In genomic region chr1:89848356-89849039, GRCm38 (mm10) we compare ENCODE assay signal across 14 mouse cellular contexts.
DNase-seq lines count a peak whose midpoint lies in the region; ATAC-seq and TF ChIP-seq lines count a peak whose summit lies in the region.
"Had no signal": no experiment of that assay in that cellular context is flagged by ENCODE, and none has a peak within 500 bp of the region (broad histone marks: within the 10 kb centered on the region; RNA-seq: fewer than 3 reads in every experiment).

No protein-coding gene starts in this region.

- H3K4me2 ChIP-seq in forebrain, embryonic 11.5 days (ENCODE audit: low read depth, low read length, severe bottlenecking), result peak overlapping the region; percentile 24; the same call in 1 of the 2 replicates
- peak overlapping the region; percentile 7; the same call in 1 of the 2 replicates for H3K4me2 ChIP-seq in hindbrain, embryonic 16.5 days (ENCODE audit: low read length)
- H3K4me2 ChIP-seq in midbrain, embryonic 15.5 days, result no peak overlapping the region
- H3K4me2 ChIP-seq: embryonic facial prominence, embryonic 12.5 days had no signal

- ATAC-seq in forebrain, embryonic 11.5 days (replicated peaks; ENCODE audit: low FRiP score), result peak; percentile 76
- peak; percentile 55 for ATAC-seq in hindbrain, embryonic 16.5 days
- 0 out of 2 replicates have a peak, but pooled peaks have one; percentile 32 for ATAC-seq in midbrain, embryonic 15.5 days (replicated peaks)
- no peak for ATAC-seq in frontal cortex, adult (ENCODE audit: low TSS enrichment)
- ATAC-seq in erythroid progenitor cell, adult 5-6 weeks (replicated peaks; ENCODE audit: low FRiP score, poor library complexity, severe bottlenecking), result no peak

- TF ChIP-seq CTCF in left cerebral cortex, adult 2 months (IDR thresholded peaks at IDR 0.05), result no peak

- no peaks in the 10 kb centered on the region for H3K36me3 ChIP-seq in forebrain, embryonic 11.5 days (ENCODE audit: control insufficient read depth, insufficient read depth, low read length)
- no peaks in the 10 kb centered on the region for H3K36me3 ChIP-seq in hindbrain, embryonic 16.5 days (ENCODE audit: control insufficient read depth, insufficient read depth, low read length)
- H3K36me3 ChIP-seq in midbrain, embryonic 15.5 days (replicated peaks), result no peaks in the 10 kb centered on the region

- H3K4me3 ChIP-seq in forebrain, embryonic 11.5 days (ENCODE audit: low read depth, low read length), result no peak overlapping the region
- no peak overlapping the region for H3K4me3 ChIP-seq in hindbrain, embryonic 16.5 days (ENCODE audit: low read length)
- H3K4me3 ChIP-seq in midbrain, embryonic 15.5 days, result no peak overlapping the region
- H3K4me3 ChIP-seq in left cerebral cortex, adult 2 months, result no peak overlapping the region
- H3K4me3 ChIP-seq: embryonic facial prominence, embryonic 12.5 days; gastrocnemius, adult 2 months had no signal

- intact Hi-C loops in left cerebral cortex, adult 2 months (cut with DNase I), result loop anchor here (5.0 kb wide), 1 partner anchor 201 kb away; no protein-coding TSS in a partner anchor

- H3K9me3 ChIP-seq in forebrain, embryonic 11.5 days (ENCODE audit: control insufficient read depth, low read length), result no peaks in the 10 kb centered on the region
- no peaks in the 10 kb centered on the region for H3K9me3 ChIP-seq in hindbrain, embryonic 16.5 days (ENCODE audit: control insufficient read depth, low read length)
- H3K9me3 ChIP-seq in midbrain, embryonic 15.5 days, result no peaks in the 10 kb centered on the region
- H3K9me3 ChIP-seq: embryonic facial prominence, embryonic 12.5 days had no signal

- H3K27ac ChIP-seq in forebrain, embryonic 11.5 days (ENCODE audit: low read depth, low read length), result no peak overlapping the region
- no peak overlapping the region for H3K27ac ChIP-seq in hindbrain, embryonic 16.5 days (ENCODE audit: low read depth, low read length)
- H3K27ac ChIP-seq in midbrain, embryonic 15.5 days, result no peak overlapping the region; the same call in 1 of the 2 replicates
- no peak overlapping the region for H3K27ac ChIP-seq in left cerebral cortex, adult 2 months
- H3K27ac ChIP-seq: embryonic facial prominence, embryonic 12.5 days; gastrocnemius, adult 2 months had no signal

- 17% methylated on average over 17 of the region's 17 CpGs for WGBS in forebrain, embryonic 11.5 days
- 23% methylated on average over 17 of the region's 17 CpGs for WGBS in hindbrain, embryonic 16.5 days
- WGBS in midbrain, embryonic 15.5 days, result 25% methylated on average over 17 of the region's 17 CpGs

- no peak overlapping the region for H3K9ac ChIP-seq in forebrain, embryonic 11.5 days (ENCODE audit: low read length)
- 0 out of 2 replicates have a peak overlapping the region, but pooled peaks have one; percentile 20 for H3K9ac ChIP-seq in hindbrain, embryonic 16.5 days (ENCODE audit: low read depth, low read length)
- no peak overlapping the region for H3K9ac ChIP-seq in midbrain, embryonic 15.5 days
- H3K9ac ChIP-seq: embryonic facial prominence, embryonic 12.5 days had no signal

- DNase-seq in embryo, embryonic 10.5 days (ENCODE audit: low spot score), result peak; percentile 48
- DNase-seq in forebrain, embryonic 11.5 days (ENCODE audit: low spot score), result peak; percentile 69
- no peak for DNase-seq in left cerebral cortex, adult 2 months (ENCODE audit: extremely low spot score in 1 of 2, low spot score in 2 of 2)
- DNase-seq in urinary bladder, adult 2 months (ENCODE audit: low spot score), result no peak
- DNase-seq: cerebellum, adult 18-20 months; gastrocnemius, adult 2 months; kidney, postnatal 14 days; right cerebral cortex, postnatal 14 days had no signal

- peaks cover 25% of the 10 kb centered on the region; the same call in 1 of the 2 replicates for H3K4me1 ChIP-seq in forebrain, embryonic 11.5 days (replicated peaks; ENCODE audit: control insufficient read depth, insufficient read depth, low read length)
- peaks cover 32% of the 10 kb centered on the region for H3K4me1 ChIP-seq in hindbrain, embryonic 16.5 days (ENCODE audit: control insufficient read depth, insufficient read depth, low read depth, low read length)
- peaks cover 40% of the 10 kb centered on the region for H3K4me1 ChIP-seq in midbrain, embryonic 15.5 days

- peaks cover 44% of the 10 kb centered on the region for H3K27me3 ChIP-seq in forebrain, embryonic 11.5 days (ENCODE audit: control insufficient read depth, insufficient read depth, low read length)
- H3K27me3 ChIP-seq in hindbrain, embryonic 16.5 days (replicated peaks; ENCODE audit: control insufficient read depth, insufficient read depth, low read length), result no peaks in the 10 kb centered on the region
- H3K27me3 ChIP-seq in midbrain, embryonic 15.5 days (replicated peaks), result no peaks in the 10 kb centered on the region
- H3K27me3 ChIP-seq: CH12.LX had no signal

Comparison
In these comparisons a context has a peak if more than half of its experiments do, and no peak if none do; other contexts are left out.
1. DNase-seq: peak in embryo, embryonic 10.5 days (single experiment) and forebrain, embryonic 11.5 days (single experiment); none in left cerebral cortex, adult 2 months (0 of 2) and urinary bladder, adult 2 months (single experiment).
2. ATAC-seq: peak in forebrain, embryonic 11.5 days (single experiment), hindbrain, embryonic 16.5 days (single experiment) and midbrain, embryonic 15.5 days (single experiment); none in frontal cortex, adult (single experiment) and erythroid progenitor cell, adult 5-6 weeks (single experiment).